Mouse (Mus musculus) E14TG2a.4 (cell line): Measurements from ENCODE around the gene Cntn2.

Source experiments
- CTCF ChIP-seq: conservative IDR thresholded peaks from 2 replicates; pipeline ENCODE4 v1.5.1; 2014; ENCODE audit warnings: low read length
- POU5F1 ChIP-seq: IDR thresholded peaks from 2 replicates; pipeline ENCODE4 v1.6.1; 2014; ENCODE audit warnings: low read length, borderline replicate concordance

DNA sequence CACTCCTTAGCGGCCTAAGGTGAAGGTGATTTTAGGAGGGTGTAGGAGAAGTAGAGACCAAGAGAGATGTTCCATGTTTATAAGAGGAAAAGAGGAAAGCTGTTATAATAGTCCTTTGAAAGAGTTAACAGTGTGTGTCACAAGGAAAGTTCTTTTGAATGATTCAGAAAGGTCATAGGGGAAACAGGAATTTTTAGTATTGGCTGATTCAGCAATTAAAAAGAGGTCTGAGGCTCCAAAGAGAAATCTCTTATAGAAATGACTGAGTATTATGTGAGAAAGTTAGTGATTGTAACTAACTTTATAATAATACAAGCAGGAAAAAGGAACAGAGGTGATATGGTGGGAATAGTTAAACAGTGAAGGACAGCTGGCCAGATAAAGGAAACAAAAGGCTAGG, 63.6 kb downstream of the Cntn2 start:
- no peak for TF ChIP-seq CTCF
- no peak for TF ChIP-seq POU5F1
